Mouse (Mus musculus): ENCODE data around the gene Siah3.

- no peak for TF ChIP-seq POLR2A (IDR thresholded peaks at IDR 0.05; ENCODE audit: extremely low read depth, insufficient read depth, low read length)
- TF ChIP-seq CTCF (IDR thresholded peaks at IDR 0.05; ENCODE audit: low read depth, low read length), result no peak
These were observed 20.1 kb downstream of the Siah3 start for GRCm38 (mm10) chr14:75475887-75476286.
